Mouse (Mus musculus): ENCODE results near the gene Tubgcp5.

Gene Tubgcp5

DNA sequence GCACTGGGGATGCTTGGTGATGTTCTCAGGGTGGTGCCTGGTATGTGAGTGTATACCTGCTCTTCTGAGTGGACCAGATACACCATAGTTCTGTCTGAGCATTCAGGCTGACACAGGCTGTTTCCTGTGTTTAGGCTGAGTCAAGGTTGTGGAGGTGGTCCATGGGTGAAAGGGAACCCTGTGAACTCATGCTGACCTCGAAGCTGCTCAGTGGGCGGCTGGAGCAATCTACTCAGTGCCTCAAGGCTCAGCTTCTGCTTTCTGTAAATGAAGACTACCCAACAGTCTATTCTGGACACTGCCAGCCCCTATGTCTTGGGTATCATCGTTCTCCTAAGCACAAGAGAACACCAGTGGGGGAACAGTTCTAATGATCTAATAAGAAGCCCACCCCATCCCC lies 61.6 kb downstream of the Tubgcp5 start:
- no peak for DNase-seq

GRCm38 (mm10) chr7:55856741-55857140 lies 62.8 kb downstream of the Tubgcp5 start:
- no peak for DNase-seq

GRCm38 (mm10) chr7:55857729-55858128 lies 63.8 kb downstream of the Tubgcp5 start:
- DNase-seq = no peak

DNA sequence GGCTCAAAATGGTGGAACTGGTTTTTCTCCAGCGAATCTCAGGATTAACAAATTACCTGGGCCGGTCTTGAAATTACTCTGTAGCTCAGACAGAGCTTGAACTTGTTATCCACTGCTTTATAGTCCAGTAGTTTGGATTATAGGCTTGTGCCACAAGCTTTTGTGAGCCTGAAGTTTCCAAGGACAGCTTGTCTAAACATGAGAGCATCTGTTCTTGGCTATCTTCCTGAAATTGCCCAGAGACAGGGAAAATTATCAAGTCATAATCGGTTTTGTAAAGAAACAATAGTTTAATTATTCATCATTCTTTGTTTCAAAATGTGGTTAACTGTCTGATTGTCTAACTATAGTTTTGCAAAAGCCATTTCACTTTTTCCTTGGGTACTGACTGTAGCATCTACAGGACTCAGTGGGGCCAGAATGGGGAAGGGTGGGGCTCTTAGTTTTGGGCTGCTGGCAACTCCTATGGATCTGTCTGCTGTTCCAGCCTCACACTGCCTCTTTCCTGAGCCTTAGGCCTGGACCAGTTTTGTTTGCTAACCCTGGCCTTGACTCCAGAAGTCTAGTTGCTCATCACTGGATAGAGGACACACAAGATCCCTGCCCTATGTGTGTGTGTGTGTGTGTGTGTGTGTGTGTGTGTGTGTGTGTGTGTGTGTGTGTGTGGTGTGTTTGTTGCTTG lies 65.0 kb downstream of the Tubgcp5 start:
- no peak for DNase-seq

GRCm38 (mm10) chr7:55859518-55859872 lies 65.5 kb downstream of the Tubgcp5 start:
- DNase-seq = no peak

DNA sequence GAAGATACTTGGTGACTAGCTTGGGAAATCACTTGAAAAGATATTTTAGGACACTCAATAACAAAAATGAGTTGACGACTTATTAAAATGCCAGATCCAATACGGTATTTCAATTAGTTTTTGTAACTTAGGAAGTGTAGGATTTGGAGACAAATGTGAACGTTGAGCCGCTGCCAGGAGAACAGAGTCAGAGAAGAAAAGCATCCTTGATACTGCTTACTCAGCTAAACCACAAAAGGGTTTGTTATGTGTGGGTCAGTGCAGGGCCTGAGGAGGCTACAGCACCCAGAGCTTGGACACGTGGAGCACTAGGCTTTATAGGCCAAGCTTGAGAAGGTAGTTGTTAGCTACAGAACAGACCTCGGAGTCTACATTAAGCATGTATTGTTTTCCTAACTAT lies 66.0 kb downstream of the Tubgcp5 start:
- no peak for DNase-seq

DNA sequence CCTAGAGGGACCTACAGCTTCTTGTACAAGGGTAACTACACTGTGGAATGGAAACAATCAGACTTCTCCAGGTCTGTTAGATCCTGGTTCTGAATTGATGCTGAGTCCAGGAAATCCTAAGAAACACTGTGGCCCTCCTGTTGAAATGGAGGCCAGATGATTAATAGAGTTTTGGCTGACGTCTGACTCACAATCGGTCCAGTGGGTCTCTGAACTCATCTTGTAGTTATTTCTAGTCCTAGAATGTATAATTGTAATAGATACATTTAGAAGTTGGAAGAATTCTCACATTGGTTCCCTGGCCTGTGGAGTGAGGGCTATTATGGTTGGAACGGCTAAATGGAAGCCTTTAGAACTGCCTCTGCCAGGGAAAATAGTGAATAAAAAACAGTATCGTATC lies 67.2 kb downstream of the Tubgcp5 start:
- DNase-seq = no peak

DNA sequence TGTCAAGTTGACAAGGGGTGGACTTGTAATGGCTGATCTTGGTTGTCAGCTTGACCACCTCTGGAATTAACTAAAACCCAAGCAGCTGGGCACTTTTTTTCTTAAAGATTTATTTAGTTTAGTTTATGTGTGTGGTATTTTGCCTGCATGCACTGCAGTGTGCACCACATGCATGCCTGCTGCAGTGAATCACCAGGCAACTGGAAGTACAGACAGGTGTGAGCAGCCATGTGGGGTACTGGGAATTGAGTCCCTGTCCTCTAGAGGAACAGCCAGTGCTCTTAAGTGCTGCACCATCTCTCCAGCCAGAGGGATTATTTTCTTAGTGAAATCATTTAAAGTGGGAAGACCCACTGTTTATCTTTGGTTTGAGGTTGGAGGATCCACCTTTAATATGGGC lies 71.1 kb downstream of the Tubgcp5 start:
- no peak for DNase-seq

GRCm38 (mm10) chr7:55865750-55866416 lies 71.9 kb downstream of the Tubgcp5 start:
- DNase-seq = no peak

GRCm38 (mm10) chr7:55868247-55868646 lies 74.3 kb downstream of the Tubgcp5 start:
- DNase-seq = no peak

GRCm38 (mm10) chr7:55869220-55869619 lies 75.3 kb downstream of the Tubgcp5 start:
- no peak for DNase-seq

DNA sequence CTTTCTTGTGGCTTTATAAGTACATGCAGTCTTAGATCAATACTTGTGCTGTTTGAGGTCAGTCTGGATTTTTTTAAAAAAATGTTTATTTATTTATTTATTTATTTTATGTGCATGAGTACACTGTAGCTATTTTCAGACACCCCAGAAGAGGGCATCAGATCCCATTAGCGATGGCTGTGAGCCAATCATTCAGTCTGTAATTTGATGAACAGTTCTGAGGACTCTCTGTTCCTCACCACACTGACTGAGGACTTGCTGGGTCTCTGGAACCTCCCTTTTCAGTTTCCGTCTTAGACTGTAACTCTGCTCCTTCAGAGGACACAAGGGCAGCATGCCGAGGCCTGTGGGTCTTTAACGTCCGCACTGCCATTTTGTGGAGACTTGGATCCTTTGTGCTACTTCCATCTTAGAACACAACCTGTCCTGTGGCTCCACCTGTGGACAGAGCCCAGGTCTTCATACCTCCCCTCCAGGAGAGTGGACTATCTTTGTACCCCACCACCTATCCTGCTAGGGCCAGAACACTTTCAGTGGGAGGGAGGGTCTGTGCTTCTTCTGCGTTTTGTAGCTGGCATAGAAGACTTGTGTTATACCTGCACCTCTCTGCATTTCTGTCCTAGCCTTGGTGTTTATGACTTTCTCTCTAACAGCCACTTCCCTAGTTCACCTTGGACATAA lies 76.5 kb downstream of the Tubgcp5 start:
- DNase-seq = no peak

DNA sequence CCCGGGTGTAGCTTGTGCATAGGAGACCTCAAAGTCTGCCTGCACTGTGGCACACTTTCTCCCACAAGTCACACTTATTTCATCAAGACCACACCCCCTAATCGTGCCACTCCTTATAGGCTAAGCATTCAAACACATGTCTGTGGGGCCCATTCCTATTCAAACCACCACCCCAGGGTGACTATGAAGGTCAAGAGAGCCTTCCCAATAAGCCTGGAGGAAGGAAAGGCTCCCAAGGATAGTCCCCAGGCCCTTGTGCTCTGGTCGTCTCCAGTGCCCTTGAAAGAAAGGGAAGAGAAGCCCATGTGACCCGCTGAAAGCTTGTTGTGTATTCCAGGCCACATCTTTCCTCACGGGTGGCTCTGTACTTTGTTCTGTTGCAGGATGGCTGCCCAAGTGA lies 77.5 kb downstream of the Tubgcp5 start:
- DNase-seq = no peak

DNA sequence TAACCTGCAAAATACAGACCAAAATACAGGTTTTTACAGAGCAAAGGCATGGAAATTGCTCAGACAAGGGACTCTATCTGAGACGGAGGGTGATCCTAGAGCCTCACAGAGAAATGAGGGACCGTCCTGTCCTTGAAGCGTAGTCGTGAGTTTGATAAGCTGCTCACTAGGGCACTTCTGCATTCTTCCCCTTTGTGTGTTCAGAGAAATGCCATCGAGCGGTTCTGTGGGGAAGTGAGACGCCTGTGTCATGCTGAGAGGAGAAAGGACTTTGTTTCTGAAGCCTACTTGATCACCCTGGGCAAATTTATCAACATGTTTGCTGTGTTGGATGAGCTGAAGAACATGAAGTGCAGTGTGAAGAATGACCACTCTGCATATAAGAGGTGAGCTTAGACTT lies 80.7 kb downstream of the Tubgcp5 start:
- no peak for DNase-seq

GRCm38 (mm10) chr7:55877721-55878120 lies 83.8 kb downstream of the Tubgcp5 start:
- no peak for DNase-seq

DNA sequence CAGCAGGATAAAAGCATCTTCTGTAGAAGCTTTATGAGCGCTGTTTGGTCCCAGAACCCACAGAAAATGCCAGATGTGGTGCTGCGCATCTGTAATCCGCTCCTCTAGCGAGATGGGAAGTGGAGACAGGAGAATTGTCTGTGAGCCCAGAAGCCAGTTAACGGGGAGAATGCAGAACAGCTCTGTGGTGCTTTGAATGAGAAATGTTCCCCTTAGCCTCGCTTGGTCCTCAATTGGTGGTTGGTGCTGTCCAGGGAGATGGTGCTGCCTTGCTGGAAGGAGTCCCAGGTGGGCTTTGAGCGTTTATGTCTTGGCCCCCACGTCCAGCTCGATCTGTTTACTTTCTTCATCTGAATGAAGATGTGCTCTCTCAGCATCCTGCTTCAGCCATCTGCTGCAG lies 86.9 kb downstream of the Tubgcp5 start:
- DNase-seq = no peak

Data from spleen, adult 18-20 months (tissue).